Mouse (Mus musculus) liver, adult (tissue): ENCODE measurements around the gene Fscn1.

Experiments
- GATA4 ChIP-seq: IDR thresholded peaks from 2 replicates; pipeline ENCODE4 v1.6.1; 2014; ENCODE audit warnings: mild to moderate bottlenecking, low read length; ENCODE audit not compliant: insufficient replicate concordance

Fscn1 gene

GRCm38 (mm10) chr5:142929400-142929752, 30.8 kb upstream of the Fscn1 start:
- TF ChIP-seq GATA4, result no peak

- no peak for TF ChIP-seq GATA4
These were observed 28.9 kb upstream of the Fscn1 start for GRCm38 (mm10) chr5:142931241-142931745.

- no peak for TF ChIP-seq GATA4
These were observed 28.0 kb upstream of the Fscn1 start for GRCm38 (mm10) chr5:142932084-142932685.

DNA sequence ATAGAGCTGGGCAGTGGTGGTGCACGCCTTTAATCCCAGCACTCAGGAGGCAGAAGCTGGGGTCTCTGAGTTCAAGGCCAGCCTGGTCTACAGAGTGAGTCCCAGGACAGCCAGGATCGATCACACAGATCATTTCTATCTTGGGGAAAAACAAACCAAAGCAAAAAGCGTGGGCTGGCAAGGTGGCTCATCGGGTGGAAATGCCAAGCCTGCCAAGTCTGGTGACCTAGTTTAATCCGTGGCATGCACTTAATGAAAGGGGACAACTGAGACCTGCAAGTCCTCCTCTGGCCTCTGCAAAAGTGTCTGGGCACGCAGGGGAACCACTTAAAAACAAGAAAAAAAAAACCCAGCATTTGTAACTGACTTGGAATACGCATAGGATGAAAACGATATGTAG, 27.4 kb upstream of the Fscn1 start:
- no peak for TF ChIP-seq GATA4

- TF ChIP-seq GATA4, result no peak
These were observed 24.4 kb upstream of the Fscn1 start for GRCm38 (mm10) chr5:142935642-142936335.

DNA sequence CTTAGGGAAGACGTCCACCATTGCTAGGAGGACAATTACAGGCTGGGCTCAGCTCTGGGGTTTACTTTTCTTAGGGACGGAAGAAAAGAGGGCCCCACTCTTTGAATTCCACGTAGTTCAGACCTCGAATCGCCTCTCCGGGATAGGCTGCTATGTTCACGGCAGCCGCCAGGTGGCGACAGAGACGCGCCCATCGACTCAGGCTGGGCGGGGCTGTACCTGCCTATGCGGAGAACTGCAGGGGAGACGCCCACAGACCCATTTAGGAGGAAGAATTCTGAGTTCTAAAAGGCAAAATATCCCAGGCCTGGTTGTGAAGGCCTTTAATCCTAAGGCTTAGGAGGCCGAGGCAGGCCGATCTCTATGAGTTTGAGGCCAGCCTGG, 23.8 kb upstream of the Fscn1 start:
- no peak for TF ChIP-seq GATA4

DNA sequence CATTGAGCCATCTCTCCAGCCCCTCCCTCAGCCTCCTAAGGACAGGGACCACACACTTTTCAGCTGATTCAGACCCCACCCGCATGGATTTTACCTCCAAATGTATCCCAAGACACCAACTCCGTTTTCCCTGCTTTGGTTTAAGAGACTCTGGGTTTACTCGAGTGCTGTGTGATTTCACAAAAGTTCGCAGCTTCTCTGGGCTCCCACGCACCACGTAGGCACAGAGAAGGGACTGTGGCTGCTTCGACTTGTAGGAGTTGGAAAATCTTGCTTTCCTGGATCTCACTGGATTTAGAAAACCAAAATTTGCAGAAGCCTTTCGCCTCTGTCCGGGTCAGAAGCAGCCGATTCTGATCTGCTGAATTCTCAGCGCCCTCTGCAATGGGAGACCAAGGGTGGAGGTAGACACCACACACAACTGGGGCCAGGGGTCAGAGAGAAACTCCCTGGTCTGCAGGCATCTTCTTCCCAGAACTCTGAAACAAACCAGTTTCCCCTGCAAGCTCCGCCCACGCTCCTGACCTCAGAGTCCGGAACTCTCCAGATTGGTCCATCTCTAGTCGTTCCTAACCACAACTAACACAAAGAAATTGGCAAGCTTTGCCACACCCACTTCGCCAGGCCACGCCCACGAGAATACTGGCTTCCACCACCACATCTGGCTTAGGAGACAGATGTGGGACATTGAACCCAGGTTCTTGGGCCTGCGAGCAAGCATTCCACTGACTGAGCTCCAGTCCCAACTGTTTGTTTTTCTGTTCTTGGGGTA, 22.0 kb upstream of the Fscn1 start:
- no peak for TF ChIP-seq GATA4

DNA sequence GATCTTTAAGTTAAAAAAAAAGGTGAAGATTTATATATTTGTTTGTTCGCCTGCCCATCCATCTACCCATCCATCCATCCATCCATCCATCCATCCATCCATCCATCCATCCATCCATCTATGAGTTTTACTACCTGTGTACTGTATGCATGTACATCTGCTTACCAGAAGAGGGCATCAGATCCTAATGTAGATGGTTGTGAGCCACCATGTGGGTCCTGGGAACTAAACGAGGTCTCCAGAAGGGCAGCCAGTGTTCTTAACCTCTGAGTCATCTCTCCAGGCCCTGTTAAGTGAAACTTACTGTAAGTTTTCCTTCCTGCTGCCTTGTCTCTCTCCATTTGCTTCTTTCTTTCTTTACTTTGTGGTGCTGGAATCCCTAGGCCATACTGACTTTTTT, 19.8 kb upstream of the Fscn1 start:
- no peak for TF ChIP-seq GATA4

DNA sequence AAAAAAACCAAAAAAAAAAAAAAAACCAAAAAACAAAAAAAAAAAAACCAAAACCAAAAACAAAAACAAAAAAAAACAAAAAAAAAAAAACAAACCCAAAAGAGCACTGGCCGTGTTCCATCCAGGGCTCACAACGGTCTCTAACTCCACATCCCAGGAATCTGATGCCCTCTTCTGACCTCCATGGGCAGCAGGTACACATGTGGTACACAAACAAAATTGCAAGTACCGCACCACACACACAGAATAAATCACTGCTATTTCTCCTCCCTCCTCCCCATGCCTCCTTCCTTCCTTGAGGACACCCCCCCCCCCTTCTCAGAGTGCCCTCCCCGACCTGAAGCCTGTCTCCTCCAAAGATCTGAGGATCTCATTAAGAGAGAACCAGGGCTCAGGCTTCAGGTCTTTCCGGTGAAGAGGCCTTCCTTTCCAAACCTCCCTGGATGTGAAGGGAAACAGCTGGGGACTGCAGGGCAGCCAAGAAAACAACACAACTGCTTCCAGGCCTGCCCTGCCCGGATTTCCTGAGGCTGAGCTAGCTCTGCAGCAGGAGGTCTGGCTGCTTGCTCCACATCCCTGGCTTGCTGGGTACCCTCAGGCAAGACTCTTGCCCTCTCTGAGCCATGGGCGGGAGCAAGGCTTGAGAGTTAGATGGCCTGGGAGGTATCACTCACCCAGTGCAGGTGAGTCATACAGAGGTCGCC, 15.0 kb upstream of the Fscn1 start:
- TF ChIP-seq GATA4, result peak; percentile 15; the same call in 1 of the 2 replicates

DNA sequence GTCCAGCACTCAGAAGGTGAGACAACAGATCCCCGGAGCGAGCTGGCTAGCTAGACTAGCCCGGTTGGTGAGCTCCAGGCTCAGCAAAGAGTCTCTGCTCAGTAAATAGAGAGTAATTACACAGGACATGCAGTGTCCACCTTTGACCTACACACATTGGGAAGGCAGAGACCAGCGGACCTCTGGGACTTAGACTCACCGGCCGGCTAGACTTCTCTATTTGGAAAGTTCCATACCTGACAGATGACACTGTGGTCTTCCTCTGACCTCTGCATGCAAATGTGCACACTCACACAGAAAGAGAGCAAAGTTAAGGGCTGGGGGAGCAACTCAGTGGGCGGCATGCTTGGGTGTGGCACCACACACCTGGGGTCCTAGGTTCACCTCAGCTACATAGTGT, 12.7 kb upstream of the Fscn1 start:
- TF ChIP-seq GATA4, result no peak

DNA sequence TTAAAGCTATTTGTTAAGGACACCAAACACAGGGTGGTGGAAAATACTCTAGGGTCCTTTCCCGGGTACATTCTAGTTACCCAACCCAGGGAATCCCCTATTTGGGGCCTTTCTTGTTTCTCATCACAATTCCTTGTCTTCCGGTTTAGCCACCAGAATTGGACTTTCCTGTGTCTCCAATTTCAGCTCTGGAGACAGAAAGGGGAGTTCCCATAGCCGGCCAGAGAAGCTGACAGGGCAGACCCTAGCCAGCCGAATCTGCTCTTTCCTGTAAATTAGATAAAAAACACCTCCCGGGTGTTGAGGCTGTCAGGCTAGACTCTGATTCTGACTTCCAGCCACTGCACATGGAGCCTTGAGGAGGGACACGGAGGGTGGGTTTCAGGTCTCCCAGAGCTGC, 10.6 kb upstream of the Fscn1 start:
- TF ChIP-seq GATA4, result no peak

GRCm38 (mm10) chr5:142950405-142950804, 9.7 kb upstream of the Fscn1 start:
- TF ChIP-seq GATA4, result no peak

DNA sequence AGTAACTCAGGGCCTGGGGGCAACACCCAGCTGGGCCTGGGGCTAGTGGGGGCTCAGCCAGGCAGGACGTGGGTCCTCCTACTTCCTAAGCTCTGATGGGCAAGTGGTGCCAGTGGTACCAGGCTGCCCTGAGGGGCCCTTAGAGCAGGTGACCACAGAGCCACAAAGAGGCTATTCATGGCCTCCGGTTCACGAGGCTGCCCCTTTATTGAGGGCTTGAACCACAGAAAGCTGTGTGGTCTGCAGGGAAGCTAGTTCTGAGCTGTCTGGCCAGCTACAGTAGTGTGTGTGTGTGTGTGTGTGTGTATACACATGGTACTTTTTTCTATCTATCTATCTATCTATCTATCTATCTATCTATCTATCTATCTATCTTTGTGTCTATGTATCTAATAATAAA, 6.5 kb upstream of the Fscn1 start:
- TF ChIP-seq GATA4, result no peak

GRCm38 (mm10) chr5:142956956-142957703, 3.0 kb upstream of the Fscn1 start:
- TF ChIP-seq GATA4, result no peak

- no peak for TF ChIP-seq GATA4
These were observed 1.7 kb upstream of the Fscn1 start for GRCm38 (mm10) chr5:142958464-142958863.
